Mouse (Mus musculus) effector memory CD4-positive, alpha-beta T cell, adult 7 months (primary cell): Measurements from ENCODE around the gene Slc6a21. TPM values are rescaled to one million over a fixed set of nuclear protein-coding genes. Genes with fewer than 3 reads are reported as not detected.

Experiments
- polyA plus RNA-seq: library from polyadenylated mRNA; unstranded; fragments of 100-300 nt; shearing (Covaris generic); gene quantifications from one replicate; pipeline ENCODE4 v1.2.1, GENCODE M21; 2017

Gene Slc6a21
- 0.93 TPM for polyA plus RNA-seq

DNA sequence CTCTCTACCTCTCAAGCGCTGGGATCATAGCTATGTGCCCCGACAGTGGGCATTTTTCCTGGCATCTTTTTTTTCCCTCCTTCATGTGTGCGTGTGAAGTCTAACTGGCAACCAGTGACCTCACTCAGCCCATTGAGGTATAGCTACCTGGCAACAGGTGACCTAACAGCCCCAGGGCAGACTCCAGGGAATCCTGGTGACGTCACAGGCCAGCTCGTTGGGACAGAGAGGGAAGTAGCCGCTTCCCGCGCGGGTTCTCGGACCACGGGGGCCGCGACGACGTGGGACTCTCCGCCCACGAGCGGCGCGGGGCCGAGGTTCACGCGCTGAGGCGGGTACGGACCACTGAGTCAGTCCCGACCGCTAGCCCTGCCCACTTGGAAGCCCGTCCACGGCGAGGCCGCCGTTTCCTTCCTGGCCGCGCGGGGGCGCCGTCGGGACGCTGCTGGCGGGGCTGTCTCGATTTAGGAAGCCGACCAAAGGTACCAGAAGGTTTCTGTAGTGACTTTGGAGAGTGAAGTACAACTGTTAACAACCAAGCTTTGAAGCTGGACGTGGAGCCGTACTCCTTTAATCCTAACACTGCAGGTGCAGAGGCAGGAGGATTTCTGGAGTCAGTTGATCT lies at the start of gene Slc6a21:
TSS of gene Slc6a21 (plus strand) at position 378 of the 625 bp plus-strand sequence.

DNA sequence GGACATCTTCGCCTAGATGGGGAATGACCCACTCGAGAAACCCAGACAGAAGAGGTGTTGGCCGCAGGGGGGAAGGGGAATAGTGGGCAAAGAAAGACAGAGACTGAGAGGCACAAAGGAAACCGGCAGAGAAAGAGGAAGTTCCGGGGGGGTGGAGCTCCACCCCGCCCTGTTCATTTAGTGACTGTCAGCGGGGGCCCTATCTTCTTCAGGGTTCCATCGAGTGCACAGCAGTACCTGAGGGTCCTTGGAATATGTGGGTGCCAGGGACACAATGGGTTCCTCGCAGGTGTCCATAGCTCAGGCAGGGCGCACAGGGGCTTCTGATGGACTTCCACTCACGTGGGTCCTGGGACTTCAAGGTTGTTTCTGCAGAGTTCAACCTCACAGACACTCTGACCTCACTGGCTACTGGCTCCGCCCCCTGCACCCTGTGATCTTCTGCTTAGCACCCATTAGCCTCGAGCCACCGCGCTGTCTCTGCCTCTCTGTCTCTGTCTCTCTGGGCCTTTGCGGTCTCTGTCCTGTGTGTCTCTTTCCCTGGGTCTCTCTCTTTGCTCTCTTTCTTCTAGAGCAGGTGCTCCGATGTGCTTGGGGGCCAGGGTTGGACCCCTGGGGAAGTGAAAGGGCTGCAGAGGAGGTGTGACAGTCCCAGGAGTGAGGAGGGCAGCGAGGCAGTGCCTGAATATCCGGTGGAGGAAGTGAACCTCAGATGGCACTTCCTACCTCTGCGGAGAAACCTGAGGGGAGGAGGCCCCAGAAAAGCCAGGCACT lies 38.4 kb upstream of the Slc6a21 start, which contains the start of gene Cd37:
TSS of gene Cd37 (minus strand) at position 393 of the 774 bp plus-strand sequence.

DNA sequence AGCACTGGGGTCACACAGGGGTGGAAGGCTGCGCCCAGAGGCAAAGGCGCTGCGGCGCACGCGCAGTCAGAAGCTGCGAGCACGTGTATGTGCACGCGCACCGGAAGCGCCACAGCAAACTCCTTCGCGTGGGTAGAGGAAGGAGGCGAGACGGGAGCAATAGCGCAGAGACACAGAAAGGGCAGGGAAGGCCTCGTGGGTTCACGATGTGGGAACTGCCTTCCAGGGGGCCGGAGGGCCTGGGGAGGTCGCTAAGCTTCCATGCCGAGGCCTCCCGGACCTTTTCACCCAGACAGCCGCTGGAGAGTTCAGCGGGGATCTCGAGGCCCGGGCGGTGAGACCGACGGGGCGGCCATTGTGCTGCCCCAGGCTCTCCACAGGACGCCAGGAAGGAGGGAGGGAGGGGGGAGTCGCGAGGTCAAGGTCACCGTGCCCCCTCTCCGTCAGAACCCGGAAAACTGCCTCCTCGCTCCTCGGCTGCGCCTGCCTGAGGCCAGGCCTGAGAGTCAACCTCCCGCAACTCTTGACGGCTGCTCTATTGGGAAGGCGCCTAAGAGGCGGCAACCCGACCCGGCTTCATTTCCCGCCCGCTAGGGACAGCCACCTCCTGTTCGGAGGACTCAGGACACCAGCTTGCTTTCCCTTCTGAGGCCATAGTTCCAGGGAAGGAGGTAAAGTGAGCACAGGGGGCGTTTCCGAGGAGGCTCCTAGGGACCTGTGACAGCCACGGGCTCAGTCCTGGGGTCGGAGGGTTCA lies 36.5 kb upstream of the Slc6a21 start, which contains the start of gene Slc6a16:
TSS of gene Slc6a16 (plus strand) at position 453 of the 756 bp plus-strand sequence.

DNA sequence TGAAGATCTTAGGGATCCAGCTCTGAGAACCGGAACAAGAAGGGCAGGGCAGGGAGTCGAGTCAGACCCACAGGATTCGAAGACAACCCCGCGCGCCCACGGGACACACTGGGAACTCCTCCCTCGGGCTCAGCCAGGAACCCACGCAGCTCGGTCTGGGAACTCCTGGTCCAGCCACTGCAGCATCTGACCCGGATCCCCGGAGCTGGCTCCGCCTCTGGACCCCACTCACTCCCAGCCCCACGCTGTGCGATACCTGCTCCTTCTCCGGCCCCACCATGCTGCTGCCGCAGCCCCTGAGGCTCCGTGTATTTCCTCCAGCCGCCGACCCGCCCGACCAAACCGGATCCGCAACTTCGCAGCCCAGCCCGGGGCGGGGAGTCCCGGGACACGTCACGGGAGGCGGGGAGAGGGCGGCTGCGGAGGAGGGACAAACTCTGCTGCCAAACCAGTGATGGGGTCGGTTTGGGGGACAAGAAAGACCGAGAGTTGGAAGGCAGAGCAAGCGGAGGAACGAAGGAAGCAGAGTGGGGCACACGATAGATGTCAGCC lies 56.2 kb downstream of the Slc6a21 start, which contains the start of gene Trpm4:
TSS of gene Trpm4 (minus strand) at position 350 of the 552 bp plus-strand sequence.

DNA sequence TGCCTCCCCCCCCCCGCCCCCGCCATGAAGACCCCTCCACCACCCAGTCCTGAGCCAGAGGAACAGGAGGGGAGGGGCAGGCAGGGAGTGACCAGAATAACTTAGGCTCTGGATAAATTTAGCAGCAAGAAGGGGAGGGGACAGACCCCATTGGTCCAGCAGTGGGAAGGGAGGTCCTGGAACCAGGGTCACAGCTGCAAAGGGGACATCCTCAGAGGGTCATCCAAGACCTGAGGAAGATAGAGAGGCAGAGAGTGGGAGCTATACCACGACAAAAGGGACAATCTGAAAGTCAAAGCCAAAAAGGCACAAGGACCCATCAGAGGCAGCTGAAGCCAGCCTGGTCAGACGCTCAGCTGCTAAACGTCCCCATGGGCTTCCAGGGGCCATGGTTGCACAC lies 57.7 kb downstream of the Slc6a21 start, which contains the start of gene Hrc:
TSS of gene Hrc (plus strand) at position 235 of the 400 bp plus-strand sequence.

Other genes starting within 250 kb of the Slc6a21 start
- gene Prr12, start 224.6 kb upstream of the Slc6a21 start, polyA plus RNA-seq: 1.0 TPM
- 78.5 TPM for gene Nosip, start 215.1 kb upstream of the Slc6a21 start, polyA plus RNA-seq
- gene Prrg2, start 214.8 kb upstream of the Slc6a21 start, polyA plus RNA-seq: 1.6 TPM
- gene Rcn3, start 185.3 kb upstream of the Slc6a21 start, polyA plus RNA-seq: 5.5 TPM
- 6.4 TPM for gene Fcgrt, start 173.7 kb upstream of the Slc6a21 start, polyA plus RNA-seq
- 1,883 TPM for gene Rps11, start 153.1 kb upstream of the Slc6a21 start, polyA plus RNA-seq
- gene Rpl13a, start 148.8 kb upstream of the Slc6a21 start, polyA plus RNA-seq: 3,183 TPM
- not detected for gene Gm45713, start 141.3 kb upstream of the Slc6a21 start, polyA plus RNA-seq
- 165 TPM for gene Flt3l, start 141.1 kb upstream of the Slc6a21 start, polyA plus RNA-seq
- gene Pih1d1, start 123.2 kb upstream of the Slc6a21 start, polyA plus RNA-seq: 28.2 TPM
- gene Aldh16a1, start 122.9 kb upstream of the Slc6a21 start, polyA plus RNA-seq: 36.2 TPM
- not detected for gene Slc17a7, start 113.6 kb upstream of the Slc6a21 start, polyA plus RNA-seq
- not detected for gene Gfy, start 97.9 kb upstream of the Slc6a21 start, polyA plus RNA-seq
- not detected for gene Pth2, start 96.5 kb upstream of the Slc6a21 start, polyA plus RNA-seq
- 0.95 TPM for gene Ccdc155, start 72.6 kb upstream of the Slc6a21 start, polyA plus RNA-seq
- gene Dkkl1, start 65.4 kb upstream of the Slc6a21 start, polyA plus RNA-seq: 66.4 TPM
- gene Tead2, start 61.8 kb upstream of the Slc6a21 start, polyA plus RNA-seq: 1.7 TPM
- gene Cd37, start 38.4 kb upstream of the Slc6a21 start, polyA plus RNA-seq: 386 TPM
- gene Slc6a16, start 36.4 kb upstream of the Slc6a21 start, polyA plus RNA-seq: not detected
- gene Trpm4, start 56.3 kb downstream of the Slc6a21 start, polyA plus RNA-seq: 5.0 TPM
- gene Hrc, start 57.8 kb downstream of the Slc6a21 start, polyA plus RNA-seq: not detected
- gene Ppfia3, start 89.5 kb downstream of the Slc6a21 start, polyA plus RNA-seq: 0.12 TPM
- not detected for gene Lin7b, start 93.1 kb downstream of the Slc6a21 start, polyA plus RNA-seq
- 211 TPM for gene Snrnp70, start 118.2 kb downstream of the Slc6a21 start, polyA plus RNA-seq
- not detected for gene Kcna7, start 128.1 kb downstream of the Slc6a21 start, polyA plus RNA-seq
- gene Ntf5, start 136.2 kb downstream of the Slc6a21 start, polyA plus RNA-seq: 0.60 TPM
- not detected for gene Lhb, start 143.3 kb downstream of the Slc6a21 start, polyA plus RNA-seq
- gene Gys1, start 157.3 kb downstream of the Slc6a21 start, polyA plus RNA-seq: 3.2 TPM
- gene Ruvbl2, start 160.6 kb downstream of the Slc6a21 start, polyA plus RNA-seq: 32.3 TPM
- 2,366 TPM for gene Ftl1, start 182.4 kb downstream of the Slc6a21 start, polyA plus RNA-seq
- 236 TPM for gene Bax, start 189.4 kb downstream of the Slc6a21 start, polyA plus RNA-seq
- gene Tulp2, start 204.4 kb downstream of the Slc6a21 start, polyA plus RNA-seq: 1.3 TPM
- gene Gm45808, start 209.3 kb downstream of the Slc6a21 start, polyA plus RNA-seq: 0.89 TPM
- 0.80 TPM for gene Dhdh, start 211.3 kb downstream of the Slc6a21 start, polyA plus RNA-seq
- 218 TPM for gene Nucb1, start 232.9 kb downstream of the Slc6a21 start, polyA plus RNA-seq
- gene Ppp1r15a, start 248.8 kb downstream of the Slc6a21 start, polyA plus RNA-seq: 751 TPM
- 1.3 TPM for gene Plekha4, start 248.8 kb downstream of the Slc6a21 start, polyA plus RNA-seq